Mouse (Mus musculus): ENCODE data around the gene 6430571L13Rik.

DNA sequence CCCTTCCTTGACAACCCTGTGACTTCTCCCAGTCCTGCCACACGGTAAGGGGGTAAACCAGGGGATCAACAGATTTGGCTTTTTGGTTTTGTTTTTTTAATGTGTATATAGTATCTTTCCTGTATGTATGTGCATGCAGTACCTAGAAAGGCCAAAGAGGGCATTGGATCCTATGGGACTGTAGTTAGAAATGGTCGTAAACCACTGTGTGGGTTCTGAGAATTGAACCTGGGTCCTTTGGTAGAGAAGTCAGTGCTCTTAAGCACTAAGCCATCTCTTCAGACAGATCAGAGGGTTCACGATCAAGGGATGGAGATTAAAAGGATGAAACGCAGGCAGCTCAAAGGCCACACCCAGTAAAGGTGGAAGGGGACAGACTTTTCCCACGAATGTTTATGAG, 5.4 kb upstream of the 6430571L13Rik start:
- TF ChIP-seq MAX (IDR thresholded peaks at IDR 0.05; ENCODE audit: low read length) (no peak), CTCF (conservative IDR thresholded peaks at IDR 0.05 in 1 of 2, IDR thresholded peaks at IDR 0.05 in 1 of 2; ENCODE audit: low read depth in 2 of 2, low read length in 2 of 2) (no peak), ZNF384 (IDR thresholded peaks at IDR 0.05; ENCODE audit: low read depth, low read length) (no peak), USF1 (IDR thresholded peaks at IDR 0.05; ENCODE audit: low read depth, low read length) (no peak), MXI1 (IDR thresholded peaks at IDR 0.05; ENCODE audit: low read depth, low read length) (no peak), E2F4 (IDR thresholded peaks at IDR 0.05; ENCODE audit: insufficient replicate concordance, low read depth, low read length) (no peak)

Measured in CH12.LX (cell line).